Mouse (Mus musculus) kidney, postnatal 0 days (tissue): ENCODE results near the gene Ptgr1. TPM values are rescaled to one million over a fixed set of nuclear protein-coding genes. Genes with fewer than 3 reads are reported as not detected.

Experiments
- ATAC-seq: fragments of 200-750 bp; cut with Nextera tagmentation; replicated peaks from 2 replicates; pipeline ENCODE4 v1.8.0; 2017; ENCODE audit warnings: low read depth, moderate number of reproducible peaks, moderate TSS enrichment, moderate library complexity; ENCODE audit not compliant: low FRiP score
- DNase-seq: peaks from one replicate; pipeline ENCODE4 v3.0.0-alpha.2; 2016; ENCODE audit warnings: low spot score
- H3K27ac ChIP-seq: fragments of 300-500 bp; sonication (generic); 2 replicates; pipeline ENCODE4 v1.5.1; 2014; ENCODE audit warnings: mild to moderate bottlenecking
- H3K27me3 ChIP-seq: fragments of 300-500 bp; sonication (generic); 2 replicates; pipeline ENCODE4 v1.6.1; 2014; ENCODE audit warnings: low read length, mixed read lengths; ENCODE audit not compliant: insufficient read depth
- H3K36me3 ChIP-seq: fragments of 300-500 bp; sonication (generic); 2 replicates; pipeline ENCODE4 v1.6.1; 2014; ENCODE audit warnings: low read length, mixed read lengths; ENCODE audit not compliant: insufficient read depth
- H3K4me1 ChIP-seq: fragments of 300-500 bp; sonication (generic); replicated peaks from 2 replicates; pipeline ENCODE4 v1.6.1; 2014; ENCODE audit warnings: antibody characterized with exemption, low read length, mixed read lengths; ENCODE audit not compliant: insufficient read depth
- H3K4me2 ChIP-seq: fragments of 300-500 bp; sonication (generic); 2 replicates; pipeline ENCODE4 v1.6.1; 2014; ENCODE audit warnings: mild to moderate bottlenecking, low read length, moderate library complexity, mixed read lengths
- H3K4me3 ChIP-seq: fragments of 300-500 bp; sonication (generic); replicated peaks from 2 replicates; pipeline ENCODE4 v1.5.1; 2014; ENCODE audit warnings: low read depth, low read length
- H3K9ac ChIP-seq: fragments of 300-500 bp; sonication (generic); 2 replicates; pipeline ENCODE4 v1.6.1; 2014; ENCODE audit warnings: low read depth, low read length
- H3K9me3 ChIP-seq: fragments of 300-500 bp; sonication (generic); replicated peaks from 2 replicates; pipeline ENCODE4 v1.6.1; 2016; ENCODE audit warnings: low read length, inconsistent platforms, mixed read lengths
- CTCF ChIP-seq: IDR thresholded peaks from 2 replicates; pipeline ENCODE4 v1.5.1; 2016; ENCODE audit warnings: antibody characterized with exemption, low read depth, mild to moderate bottlenecking, moderate library complexity
- WGBS: fragments of 180-500 bp; shearing (Covaris S2); extraction: QIAGEN DNeasy Blood & Tissue Kit; methylation state at CpG from one replicate; pipeline ENCODE4 v1.1.7; 2014; 5-methylcytosine and 5-hydroxymethylcytosine counted together
- polyA plus RNA-seq: library from polyadenylated mRNA; unstranded; fragments of >200 nt; fragmentation: Nextera tagmentation; extraction: Ambion mirVana; gene quantifications from 2 replicates; pipeline ENCODE4 v1.2.1, GENCODE M21; 2015

Ptgr1 gene
- polyA plus RNA-seq, 1 experiment from 2014 or later, result 20.6 TPM

DNA sequence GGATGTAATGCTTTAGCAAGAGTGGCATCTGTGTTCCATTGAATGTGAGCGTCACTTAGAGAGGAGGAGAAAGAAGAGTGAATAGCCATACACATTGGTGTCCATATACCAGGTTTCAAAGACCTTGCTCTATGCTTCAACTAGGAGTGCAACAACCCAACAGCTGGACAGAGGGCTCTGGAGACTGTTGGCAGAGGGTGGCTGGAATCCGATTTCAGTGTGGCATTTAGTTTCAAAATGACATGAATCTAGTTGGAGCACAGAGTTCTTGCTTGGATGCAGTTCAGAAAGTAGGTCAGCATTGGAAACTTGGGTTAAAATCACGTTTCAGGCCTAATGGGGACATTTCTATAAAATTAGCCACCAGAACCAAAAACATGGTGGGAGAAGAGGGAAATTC lies 28.3 kb upstream of the Ptgr1 start:
- no peaks in the 10 kb centered on the region for H3K9me3 ChIP-seq
- H3K9ac ChIP-seq, result no peak overlapping the region
- H3K27me3 ChIP-seq, result no peaks in the 10 kb centered on the region
- H3K36me3 ChIP-seq, result peaks cover 16% of the 10 kb centered on the region; the same call in 1 of the 2 replicates
- 68% methylated on average over 3 of the region's 3 CpGs for WGBS
- H3K4me1 ChIP-seq, result no peaks in the 10 kb centered on the region
- no peak overlapping the region for H3K27ac ChIP-seq
- no peak overlapping the region for H3K4me2 ChIP-seq
- no peak for TF ChIP-seq CTCF
- no peak for ATAC-seq
- no peak for DNase-seq
- H3K4me3 ChIP-seq, result no peak overlapping the region

DNA sequence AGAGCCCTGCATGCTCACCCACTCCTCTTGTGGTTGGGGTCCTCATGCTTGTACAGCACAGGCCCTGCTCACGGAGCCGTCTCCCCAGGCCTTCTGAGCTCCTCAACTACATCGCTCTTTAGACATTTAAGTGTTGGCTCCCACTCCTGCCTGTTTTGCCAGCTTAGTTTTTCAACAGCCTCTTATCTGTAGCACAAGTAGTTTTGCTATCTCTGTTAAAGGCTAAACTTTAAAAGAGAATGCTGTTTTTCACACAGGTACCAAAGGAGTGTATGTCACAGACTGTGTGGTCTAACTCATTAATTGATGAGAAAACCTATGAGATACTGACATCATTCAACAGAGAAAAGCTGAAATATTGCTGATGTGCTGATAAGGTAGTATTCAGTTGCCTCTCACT lies 24.5 kb upstream of the Ptgr1 start:
- Histone ChIP-seq H3K27me3 (no peaks in the 10 kb centered on the region), H3K4me2 (no peak overlapping the region), H3K9ac (no peak overlapping the region), H3K27ac (no peak overlapping the region), H3K4me1 (no peaks in the 10 kb centered on the region; the same call in 1 of the 2 replicates), H3K9me3 (no peaks in the 10 kb centered on the region), H3K4me3 (no peak overlapping the region), H3K36me3 (0 out of 2 replicates have a peak, but pooled peaks cover 4% of the 10 kb centered on the region)
- TF ChIP-seq CTCF, result no peak
- ATAC-seq, result no peak
- no peak for DNase-seq
- 81% methylated on average over 3 of the region's 3 CpGs for WGBS

DNA sequence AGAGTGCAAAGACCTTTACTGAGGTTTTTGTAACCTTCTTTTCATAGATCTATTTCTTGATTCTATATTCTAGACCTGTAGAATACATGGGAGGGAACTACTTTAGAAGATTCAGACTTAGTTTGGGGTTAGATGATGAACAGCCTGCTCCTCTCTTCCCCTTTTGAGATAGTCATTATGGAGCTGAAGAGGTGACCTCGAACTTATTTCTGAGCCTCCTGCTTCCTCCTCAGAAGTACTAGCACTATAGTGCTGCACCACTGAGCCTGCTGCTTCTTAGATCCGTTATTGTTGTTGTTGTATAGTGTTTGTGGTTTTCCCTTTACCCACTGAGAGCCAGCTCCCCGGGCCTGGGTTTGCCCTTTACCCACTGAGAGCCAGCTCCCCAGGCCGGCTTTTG lies 22.8 kb upstream of the Ptgr1 start:
- TF ChIP-seq CTCF, result no peak
- no peak overlapping the region for H3K9ac ChIP-seq
- WGBS, result 78% methylated on average over 4 of the region's 4 CpGs
- ATAC-seq (no peak), DNase-seq (no peak)
- H3K27me3 ChIP-seq, result no peaks in the 10 kb centered on the region
- 0 out of 2 replicates have a peak, but pooled peaks cover 4% of the 10 kb centered on the region for H3K36me3 ChIP-seq
- no peak overlapping the region for H3K4me2 ChIP-seq
- H3K9me3 ChIP-seq, result no peaks in the 10 kb centered on the region
- no peak overlapping the region for H3K27ac ChIP-seq
- no peak overlapping the region for H3K4me3 ChIP-seq
- H3K4me1 ChIP-seq, result peaks cover 2% of the 10 kb centered on the region

DNA sequence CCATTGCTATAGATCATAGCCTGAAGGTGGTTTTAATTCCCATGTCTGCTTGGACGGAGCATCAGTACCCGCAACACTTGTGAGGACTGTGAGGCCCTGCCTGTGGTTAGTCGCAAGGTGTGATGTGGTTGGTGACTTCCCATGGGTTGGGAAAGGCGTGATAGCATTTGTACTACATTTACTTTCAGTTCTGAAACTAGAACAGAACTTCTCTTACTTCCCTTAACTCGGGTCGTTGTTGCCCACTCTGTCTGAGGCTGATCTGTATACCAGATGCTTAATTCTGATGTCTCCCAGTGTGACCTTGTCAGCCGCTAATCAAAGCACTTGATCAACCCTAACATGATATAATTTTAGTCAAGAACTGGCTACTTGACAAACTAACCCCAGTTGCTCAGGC lies 22.3 kb upstream of the Ptgr1 start:
- no peak for TF ChIP-seq CTCF
- Histone ChIP-seq H3K4me1 (peaks cover 7% of the 10 kb centered on the region), H3K9ac (no peak overlapping the region), H3K27me3 (no peaks in the 10 kb centered on the region), H3K4me2 (no peak overlapping the region), H3K36me3 (0 out of 2 replicates have a peak, but pooled peaks cover 2% of the 10 kb centered on the region), H3K9me3 (no peaks in the 10 kb centered on the region), H3K4me3 (no peak overlapping the region), H3K27ac (no peak overlapping the region)
- DNase-seq (no peak), ATAC-seq (no peak)
- WGBS, result 92% methylated on average over 7 of the region's 7 CpGs

DNA sequence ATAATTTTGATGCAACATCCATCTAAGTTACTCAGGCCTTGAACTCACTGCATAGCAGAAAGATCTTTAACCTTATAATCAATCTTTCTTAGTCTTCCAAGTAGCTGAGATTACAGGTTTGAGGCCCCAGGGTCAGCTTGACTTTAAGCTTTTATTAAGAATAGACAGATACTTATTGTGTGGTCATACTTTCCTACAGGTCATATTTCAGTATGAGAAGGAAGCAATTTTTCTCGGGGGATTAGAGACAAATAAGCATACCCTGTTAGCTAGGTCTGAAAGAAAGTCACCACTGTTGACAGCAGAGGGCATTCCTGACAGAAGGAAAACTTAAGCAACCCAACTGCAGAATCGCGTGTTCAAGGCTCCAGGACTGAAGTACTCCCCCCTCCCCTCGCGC lies 21.1 kb upstream of the Ptgr1 start:
- Histone ChIP-seq H3K27me3 (no peaks in the 10 kb centered on the region), H3K27ac (no peak overlapping the region), H3K4me1 (peaks cover 10% of the 10 kb centered on the region), H3K9ac (no peak overlapping the region), H3K4me2 (no peak overlapping the region), H3K4me3 (no peak overlapping the region), H3K9me3 (no peaks in the 10 kb centered on the region), H3K36me3 (no peaks in the 10 kb centered on the region)
- DNase-seq (no peak), ATAC-seq (no peak)
- TF ChIP-seq CTCF, result no peak
- 69% methylated on average over 5 of the region's 5 CpGs for WGBS

DNA sequence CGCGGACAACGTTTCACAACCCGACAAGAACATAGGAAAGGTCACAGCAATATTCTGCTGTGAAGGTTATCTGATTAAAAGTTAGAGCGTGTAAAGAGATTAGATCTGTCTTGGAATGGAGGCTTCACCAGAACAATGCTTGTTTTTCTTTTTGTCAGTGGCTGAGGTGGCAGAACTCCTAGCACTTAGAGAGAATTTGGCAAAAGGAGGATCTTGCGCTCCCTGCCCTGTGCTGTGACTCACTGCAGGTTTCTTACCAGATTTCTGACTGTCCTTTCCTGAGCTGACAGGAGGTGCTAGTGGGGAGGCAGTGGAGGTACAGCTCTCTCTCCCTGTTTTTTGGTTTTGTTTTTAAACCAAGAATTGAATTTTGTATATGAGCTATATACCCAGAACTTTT lies 20.1 kb upstream of the Ptgr1 start:
- no peak overlapping the region for H3K4me2 ChIP-seq
- ATAC-seq (no peak), DNase-seq (no peak)
- H3K9me3 ChIP-seq, result no peaks in the 10 kb centered on the region
- no peak overlapping the region for H3K27ac ChIP-seq
- no peaks in the 10 kb centered on the region for H3K36me3 ChIP-seq
- 72% methylated on average over 6 of the region's 6 CpGs for WGBS
- H3K9ac ChIP-seq, result no peak overlapping the region
- TF ChIP-seq CTCF, result no peak
- peaks cover 10% of the 10 kb centered on the region for H3K4me1 ChIP-seq
- no peak overlapping the region for H3K4me3 ChIP-seq
- H3K27me3 ChIP-seq, result no peaks in the 10 kb centered on the region

DNA sequence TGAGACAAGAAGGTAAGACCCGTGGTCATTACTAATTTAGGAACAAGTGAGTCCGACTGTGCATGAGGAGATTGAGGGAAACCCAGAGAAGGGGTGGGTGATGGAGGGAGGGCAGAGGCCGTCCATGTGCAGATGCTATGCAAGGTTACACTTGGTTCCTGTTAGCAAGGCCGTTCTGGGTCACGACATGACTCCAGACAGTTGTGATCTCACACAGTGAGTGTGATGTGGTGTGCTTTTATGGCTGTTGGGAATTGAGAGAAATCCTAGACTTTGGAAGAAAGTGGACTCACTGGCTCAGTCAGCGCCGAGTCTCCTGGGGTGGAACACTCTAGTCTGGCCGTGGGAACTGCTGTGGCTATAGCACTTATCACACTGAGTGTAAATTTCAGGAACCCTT lies 19.3 kb upstream of the Ptgr1 start:
- Histone ChIP-seq H3K4me1 (peaks cover 10% of the 10 kb centered on the region), H3K4me2 (no peak overlapping the region), H3K9ac (no peak overlapping the region), H3K36me3 (no peaks in the 10 kb centered on the region), H3K4me3 (no peak overlapping the region), H3K9me3 (no peaks in the 10 kb centered on the region), H3K27me3 (no peaks in the 10 kb centered on the region), H3K27ac (no peak overlapping the region)
- 28% methylated on average over 8 of the region's 8 CpGs for WGBS
- no peak for TF ChIP-seq CTCF
- DNase-seq, result peak; percentile 40
- no peak for ATAC-seq
